Mouse (Mus musculus): ENCODE measurements around the gene Tinagl1.

The Tinagl1 gene

GRCm38 (mm10) chr4:130138441-130139213 is 36.3 kb downstream of the Tinagl1 start:
- no peak for TF ChIP-seq GATA4 (IDR thresholded peaks at IDR 0.05; ENCODE audit: insufficient replicate concordance, low read length)

GRCm38 (mm10) chr4:130133399-130133798 is 41.5 kb downstream of the Tinagl1 start:
- TF ChIP-seq GATA4 (IDR thresholded peaks at IDR 0.05; ENCODE audit: insufficient replicate concordance, low read length), result no peak

- TF ChIP-seq GATA4 (IDR thresholded peaks at IDR 0.05; ENCODE audit: insufficient replicate concordance, low read length), result no peak
These were observed 43.3 kb downstream of the Tinagl1 start for GRCm38 (mm10) chr4:130131448-130132105.

GRCm38 (mm10) chr4:130130641-130131350 is 44.1 kb downstream of the Tinagl1 start:
- no peak for TF ChIP-seq GATA4 (IDR thresholded peaks at IDR 0.05; ENCODE audit: insufficient replicate concordance, low read length)

- no peak for TF ChIP-seq GATA4 (IDR thresholded peaks at IDR 0.05; ENCODE audit: insufficient replicate concordance, low read length)
These were observed 44.8 kb downstream of the Tinagl1 start for GRCm38 (mm10) chr4:130130082-130130481.

GRCm38 (mm10) chr4:130128907-130129306 is 46.0 kb downstream of the Tinagl1 start:
- no peak for TF ChIP-seq GATA4 (IDR thresholded peaks at IDR 0.05; ENCODE audit: insufficient replicate concordance, low read length)

- no peak for TF ChIP-seq GATA4 (IDR thresholded peaks at IDR 0.05; ENCODE audit: insufficient replicate concordance, low read length)
These were observed 49.0 kb downstream of the Tinagl1 start for GRCm38 (mm10) chr4:130125935-130126334.

- no peak for TF ChIP-seq GATA4 (IDR thresholded peaks at IDR 0.05; ENCODE audit: insufficient replicate concordance, low read length)
These were observed 49.8 kb downstream of the Tinagl1 start for GRCm38 (mm10) chr4:130125164-130125563.

GRCm38 (mm10) chr4:130124110-130124509 is 50.8 kb downstream of the Tinagl1 start:
- TF ChIP-seq GATA4 (IDR thresholded peaks at IDR 0.05; ENCODE audit: insufficient replicate concordance, low read length), result no peak

GRCm38 (mm10) chr4:130123020-130123419 is 51.9 kb downstream of the Tinagl1 start:
- TF ChIP-seq GATA4 (IDR thresholded peaks at IDR 0.05; ENCODE audit: insufficient replicate concordance, low read length), result no peak

- TF ChIP-seq GATA4 (IDR thresholded peaks at IDR 0.05; ENCODE audit: insufficient replicate concordance, low read length), result no peak
These were observed 53.4 kb downstream of the Tinagl1 start for GRCm38 (mm10) chr4:130121560-130121959.

- TF ChIP-seq GATA4 (IDR thresholded peaks at IDR 0.05; ENCODE audit: insufficient replicate concordance, low read length), result no peak
These were observed 54.2 kb downstream of the Tinagl1 start for GRCm38 (mm10) chr4:130120752-130121151.

Data from liver, adult (tissue).